Mouse (Mus musculus) B cell, adult 2 months (primary cell): ENCODE data around the gene Pard3.

ENCODE experiments used
- DNase-seq, 2 experiments: peaks; one replicate each; pipeline ENCODE4 v3.0.0; 2022

Gene Pard3

DNA sequence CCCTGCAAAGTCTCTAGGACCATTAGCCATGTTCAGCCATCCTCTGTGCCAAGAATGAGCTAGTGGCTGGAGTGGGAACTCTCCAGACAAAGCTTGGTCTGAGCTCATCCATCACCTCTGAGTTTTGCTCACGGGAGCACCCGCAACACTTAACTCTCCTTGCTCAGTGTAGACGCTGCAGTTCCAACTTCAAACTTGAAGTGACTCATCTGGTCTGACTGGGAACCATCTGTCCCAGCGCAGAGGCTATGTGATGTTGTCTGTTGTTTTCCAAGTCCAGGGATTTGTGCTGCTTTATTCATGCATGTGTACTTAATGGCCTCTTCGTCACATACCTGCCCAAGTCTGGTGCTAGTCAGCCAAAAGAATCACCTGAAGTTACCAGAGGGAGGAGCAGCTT is 505.5 kb downstream of the Pard3 start:
- DNase-seq: no peak

DNA sequence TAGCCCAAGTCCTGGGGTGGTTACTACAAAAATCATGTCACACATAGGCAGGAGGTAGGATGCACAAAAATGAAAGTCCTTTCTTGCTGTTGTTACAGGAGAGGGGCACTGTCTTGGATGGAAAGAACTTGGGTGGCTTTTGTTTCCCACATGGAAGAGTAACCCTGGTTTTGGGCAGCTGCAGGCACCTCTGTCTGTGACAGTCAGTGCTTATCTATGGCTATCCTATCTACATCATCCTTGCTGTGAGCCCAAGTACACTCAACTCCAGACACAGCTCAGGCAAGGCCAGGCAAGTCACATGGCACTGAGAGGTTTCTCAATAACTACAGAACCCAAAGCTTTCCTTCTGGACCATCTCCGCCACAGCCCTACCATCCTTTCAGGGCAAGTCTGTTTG is 506.8 kb downstream of the Pard3 start:
- DNase-seq: no peak

DNA sequence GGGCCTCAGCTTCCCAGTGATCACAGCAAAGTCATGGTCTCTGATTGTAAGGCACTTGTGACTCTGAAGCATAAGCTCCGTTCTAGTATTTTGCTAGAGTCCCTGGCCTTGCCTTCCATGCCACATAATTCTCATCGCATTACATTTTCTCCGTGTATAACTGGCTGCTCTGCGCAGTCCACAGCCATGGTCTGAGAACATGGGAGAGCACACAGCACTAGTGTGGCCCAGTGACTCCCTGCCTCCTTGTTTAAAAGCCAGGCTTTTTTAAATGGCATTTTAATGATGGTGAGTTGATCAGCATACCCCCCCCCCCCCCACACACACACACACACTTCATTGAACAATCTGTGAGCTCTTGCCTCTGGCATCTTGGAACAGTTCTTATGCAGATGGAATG is 508.8 kb downstream of the Pard3 start:
- DNase-seq: no peak

DNA sequence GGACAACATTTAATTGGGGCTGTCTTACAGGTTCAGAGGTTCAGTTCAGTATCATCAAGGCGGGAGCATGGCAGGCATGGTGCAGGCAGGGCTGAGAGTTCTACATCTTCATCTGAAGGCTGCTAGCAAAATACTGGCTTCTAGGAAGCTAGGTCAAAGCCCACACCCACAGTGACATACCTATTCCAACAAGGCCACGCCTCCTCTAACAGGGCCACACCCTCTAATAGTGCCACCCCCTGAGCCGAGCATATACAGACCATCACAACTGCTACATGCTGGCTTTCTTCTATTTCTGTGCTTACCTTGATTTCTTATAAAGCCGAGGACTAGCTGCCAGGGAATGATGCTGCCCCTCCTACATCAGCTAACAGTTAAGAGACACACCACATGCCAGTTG is 513.0 kb downstream of the Pard3 start:
- no peak for DNase-seq

DNA sequence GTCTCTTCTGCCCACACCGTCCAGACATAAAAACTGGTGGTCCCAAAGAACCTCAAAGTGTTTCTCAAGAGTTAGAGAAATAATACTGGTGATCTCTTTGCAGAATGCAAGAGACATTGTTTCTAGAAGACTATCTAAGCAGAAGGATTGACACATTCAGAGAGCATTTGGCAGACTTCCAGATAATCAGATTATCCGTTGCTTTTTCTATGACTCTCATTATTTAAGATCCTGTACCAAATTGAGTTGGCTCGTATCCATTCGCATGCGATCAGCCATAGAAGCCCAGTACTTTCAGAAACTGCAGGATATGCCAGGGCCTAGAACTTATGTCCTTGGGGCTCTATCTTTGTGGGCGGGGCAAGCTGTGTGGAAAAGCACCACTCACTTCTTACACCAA is 514.0 kb downstream of the Pard3 start:
- DNase-seq: no peak

DNA sequence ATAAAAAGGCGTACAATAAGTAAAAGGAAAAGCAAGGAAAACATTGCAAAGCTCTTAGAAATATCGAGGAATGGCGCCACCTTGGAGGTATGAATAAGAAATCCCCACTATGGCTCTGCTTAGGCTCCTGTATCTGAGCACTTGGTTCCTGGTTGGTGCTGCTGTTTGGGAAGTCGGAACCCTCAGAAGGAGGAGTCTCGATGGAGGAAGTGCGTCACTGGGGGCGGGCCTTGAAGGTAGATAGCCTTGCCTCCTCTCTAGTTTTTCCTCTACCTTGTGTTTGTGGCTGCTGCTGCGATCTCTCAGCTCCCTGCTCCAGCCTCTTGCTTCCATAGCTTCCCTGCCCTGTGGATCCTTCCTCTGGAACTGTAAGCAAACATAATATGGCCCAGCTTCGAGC is 515.7 kb downstream of the Pard3 start:
- DNase-seq: no peak

DNA sequence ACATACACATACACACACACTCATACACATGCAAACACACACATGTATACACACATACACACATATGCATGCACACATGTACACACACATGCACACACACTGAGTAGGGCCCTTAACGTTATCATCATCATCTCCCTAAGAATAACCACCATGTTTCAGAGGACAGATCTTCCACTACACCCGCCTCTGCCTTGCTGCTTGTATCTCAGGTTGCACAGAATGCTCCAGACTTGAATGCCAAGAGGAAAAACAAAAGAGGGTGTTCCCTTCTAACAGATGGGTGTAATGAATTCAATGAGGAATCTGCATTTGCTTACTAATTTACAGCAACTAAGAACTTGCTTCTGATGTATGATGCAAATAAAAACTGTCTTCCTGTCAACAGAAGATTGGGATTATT is 519.7 kb downstream of the Pard3 start:
- DNase-seq: no peak

DNA sequence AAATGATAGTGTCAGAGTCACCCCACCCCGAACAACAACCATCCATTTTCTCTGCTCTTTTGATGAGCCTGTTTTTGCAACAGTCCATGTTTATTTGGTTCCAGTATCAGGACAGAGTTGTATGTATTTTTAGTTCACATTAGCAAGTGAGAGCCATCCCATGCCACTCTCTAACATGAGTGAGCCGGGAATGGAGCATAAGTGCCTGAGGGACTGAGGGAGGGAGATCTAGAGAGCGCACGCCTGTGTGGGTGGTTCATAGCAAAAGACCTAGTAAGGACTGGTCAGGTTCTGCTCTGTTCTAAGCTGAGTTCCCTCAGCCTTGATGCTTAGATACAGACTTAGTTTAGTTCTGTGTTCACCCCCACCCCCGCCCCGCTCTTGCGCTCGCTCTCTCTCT is 521.9 kb downstream of the Pard3 start:
- DNase-seq: no peak

DNA sequence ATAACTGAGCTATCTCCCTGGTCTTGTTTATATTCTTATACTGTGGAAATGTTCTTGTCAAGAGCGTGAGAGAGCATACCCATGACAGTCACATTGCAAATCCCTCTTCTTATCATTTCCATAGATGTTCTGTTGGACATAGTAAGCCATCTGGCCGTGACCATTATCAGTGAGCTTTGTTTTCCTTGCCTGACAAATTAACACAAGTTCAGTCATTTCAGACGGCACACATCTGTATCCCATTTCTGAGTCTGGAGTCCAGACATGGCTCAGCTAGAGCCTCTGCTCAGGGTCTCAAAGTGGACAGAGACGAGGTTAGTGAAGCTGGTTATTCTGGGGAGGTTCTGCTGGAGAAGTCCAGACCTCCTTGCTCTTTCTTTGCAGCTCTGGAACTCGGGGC is 523.0 kb downstream of the Pard3 start:
- no peak for DNase-seq

DNA sequence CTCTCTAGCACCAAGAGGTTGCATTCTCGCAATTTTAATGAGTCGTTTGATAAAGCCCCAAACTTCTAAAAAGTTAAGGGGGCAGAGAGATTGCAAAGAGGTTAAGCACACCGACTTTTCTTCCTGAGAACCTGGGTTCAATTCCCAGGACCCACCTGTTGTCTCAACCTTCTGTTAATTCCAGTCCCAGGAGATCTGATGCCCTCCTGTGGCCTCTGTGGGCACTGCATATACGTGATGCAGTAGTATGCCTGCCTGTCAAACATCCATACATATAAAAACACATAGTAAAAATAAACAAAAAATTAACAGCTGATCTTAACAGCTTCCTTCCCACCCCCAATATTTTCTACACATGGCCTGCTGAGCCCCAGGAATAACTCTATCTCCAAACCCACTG is 524.6 kb downstream of the Pard3 start:
- DNase-seq: peak; percentile 40 to 59

DNA sequence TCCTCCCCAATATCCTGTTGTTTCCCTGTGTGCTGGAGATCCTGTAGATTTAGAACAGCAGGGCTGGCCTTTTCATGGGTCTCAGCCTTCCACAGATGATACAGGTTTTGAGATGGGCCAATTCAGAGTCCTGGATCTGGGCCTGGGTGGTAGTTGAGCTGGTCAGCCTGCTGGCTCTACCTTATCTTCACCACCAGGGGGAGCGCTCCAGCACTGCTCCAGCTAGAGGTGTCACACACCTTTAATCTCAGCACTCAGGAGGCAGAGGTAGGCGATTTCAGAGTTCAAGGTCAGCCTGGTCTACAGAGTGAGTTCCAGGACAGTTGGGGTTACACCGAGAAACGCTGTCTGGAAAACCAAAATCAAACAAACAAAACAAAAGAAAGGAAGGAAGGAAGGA is 525.6 kb downstream of the Pard3 start:
- peak; percentile 70 to 72 for DNase-seq

DNA sequence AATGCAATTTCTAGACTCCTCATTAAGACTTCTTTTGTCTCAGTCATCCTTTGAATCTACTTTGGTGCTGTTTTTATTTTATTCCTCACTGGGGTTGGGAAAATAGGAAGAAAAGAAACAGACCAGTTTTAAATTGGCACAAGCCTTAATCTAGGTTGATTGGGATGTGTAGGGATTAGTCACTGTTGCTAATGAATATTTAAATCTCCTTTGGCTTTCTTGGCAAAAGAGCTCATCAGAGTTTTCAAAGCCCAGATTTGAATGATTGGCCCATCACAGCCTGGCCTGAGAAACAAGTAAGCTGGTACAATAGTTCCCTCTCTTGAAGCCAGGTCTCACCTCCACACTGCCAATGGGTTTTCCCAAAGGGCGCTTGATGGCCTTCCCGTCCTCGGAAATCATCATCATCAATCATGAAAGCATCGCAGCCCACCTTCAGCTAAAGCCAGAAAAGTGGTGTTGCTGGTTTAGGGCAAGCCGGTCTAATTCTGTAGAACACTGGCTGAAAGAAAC is 527.0 kb downstream of the Pard3 start:
- no peak for DNase-seq

DNA sequence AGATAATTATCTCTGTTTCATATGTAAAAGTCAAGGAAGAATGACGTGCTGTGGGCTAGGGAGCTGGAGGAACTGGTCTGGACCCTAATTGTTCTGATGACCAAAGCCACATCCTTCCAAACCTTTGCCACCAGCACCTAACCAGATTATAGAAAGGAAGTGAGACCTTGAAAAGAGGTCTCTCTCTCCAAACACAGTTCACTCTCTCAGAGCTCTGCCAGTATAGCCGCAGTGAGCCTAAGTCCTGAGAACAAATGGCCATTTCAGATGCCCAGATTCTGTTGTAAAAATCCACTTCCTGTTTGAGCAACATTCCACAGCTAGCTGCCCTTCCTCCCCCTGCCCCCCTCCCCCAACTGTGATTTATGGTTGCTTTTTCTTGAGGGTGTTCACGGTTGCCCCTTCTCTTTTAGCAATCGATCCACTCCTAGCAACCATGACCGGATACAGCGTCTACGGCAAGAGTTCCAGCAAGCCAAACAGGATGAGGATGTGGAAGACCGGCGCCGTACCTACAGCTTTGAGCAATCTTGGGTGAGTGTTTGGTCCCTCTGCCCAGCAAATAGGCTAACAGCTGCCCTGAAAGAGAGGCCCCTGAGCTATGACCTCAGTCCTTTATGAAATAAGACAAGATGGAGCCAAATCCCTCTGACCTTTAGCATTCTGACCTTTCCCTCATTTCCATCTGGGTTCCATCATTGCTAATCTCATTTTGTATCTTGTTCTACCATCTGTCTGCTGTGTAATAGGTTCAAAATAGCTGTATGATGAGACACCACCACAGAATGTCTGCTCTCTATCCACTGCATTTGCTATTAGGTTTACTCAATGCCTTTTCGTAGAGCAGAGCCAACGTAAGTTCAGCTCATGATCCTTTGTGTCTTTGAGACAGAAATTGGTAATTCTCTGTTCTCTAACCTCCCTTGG is 529.2 kb downstream of the Pard3 start:
- DNase-seq: no peak

DNA sequence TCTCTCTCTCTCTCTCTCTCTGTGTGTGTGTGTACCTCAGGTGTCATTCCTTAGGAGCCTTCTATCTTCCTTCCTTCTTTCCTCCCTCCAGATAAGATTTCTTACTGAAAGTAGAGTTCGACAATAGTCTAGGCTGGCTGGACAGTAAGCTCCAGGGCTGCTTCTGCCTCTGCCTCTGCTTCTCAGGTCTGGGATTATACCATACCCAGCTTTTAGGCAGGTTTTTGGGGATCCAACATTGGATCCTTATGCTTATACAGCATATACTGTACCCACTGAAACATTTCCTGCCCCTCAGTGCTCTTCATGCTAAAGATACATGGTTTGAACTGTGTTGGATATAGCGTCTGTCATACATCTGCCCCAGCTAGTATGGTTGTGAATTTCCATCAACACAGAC is 536.9 kb downstream of the Pard3 start:
- DNase-seq: no peak

DNA sequence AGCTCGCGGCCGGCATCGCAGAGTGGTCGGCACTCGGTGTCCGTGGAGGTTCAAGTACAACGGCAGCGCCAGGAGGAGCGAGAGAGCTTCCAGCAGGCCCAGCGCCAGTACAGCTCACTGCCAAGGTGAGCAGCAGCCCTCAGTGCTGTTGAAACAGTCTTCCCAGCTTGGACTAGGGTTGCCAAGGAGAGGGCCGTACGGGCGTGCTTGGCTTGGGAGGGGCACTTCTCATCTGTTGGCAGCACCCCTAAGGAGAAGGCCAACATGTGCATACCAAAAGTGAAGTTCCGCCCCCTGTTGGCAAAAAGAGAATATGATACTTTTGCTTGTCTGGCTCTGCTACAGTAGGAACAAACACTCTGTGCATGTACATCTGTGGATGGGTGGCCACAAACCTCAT is 539.4 kb downstream of the Pard3 start:
- DNase-seq: no peak

DNA sequence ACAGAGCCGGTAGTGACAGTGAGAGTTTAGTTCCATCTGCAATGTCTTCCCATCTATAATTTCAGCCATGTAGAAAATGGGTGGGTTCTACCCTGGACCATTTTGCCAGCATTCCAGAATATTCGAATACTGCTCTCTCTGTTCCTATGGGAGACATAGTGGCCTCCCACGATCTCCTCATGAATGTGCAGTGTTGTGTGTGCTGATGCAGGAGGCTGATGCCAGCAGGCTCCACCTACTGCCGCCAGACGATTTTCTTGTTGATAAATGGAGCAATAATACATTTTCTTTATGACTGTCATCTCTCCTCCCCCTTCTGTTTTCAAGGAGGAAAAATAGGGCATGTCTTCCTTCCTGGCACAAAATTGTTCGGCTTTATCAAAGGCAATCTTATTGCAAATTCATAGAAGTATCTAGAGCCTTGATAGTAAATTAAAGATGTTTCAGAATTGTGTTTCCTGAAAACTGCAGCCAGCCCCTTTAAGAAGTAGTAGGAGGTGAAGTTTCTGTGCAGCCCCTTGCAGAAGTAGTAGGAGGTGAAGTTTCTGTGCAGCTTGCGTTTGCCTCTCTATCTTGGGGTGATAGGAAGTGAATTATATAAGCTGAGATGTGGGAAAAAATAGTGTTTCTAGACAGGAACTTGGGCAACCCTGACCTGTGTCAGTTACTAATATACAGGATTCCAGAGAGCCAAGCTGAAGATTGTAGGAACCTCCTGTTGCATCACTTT is 545.0 kb downstream of the Pard3 start:
- no peak for DNase-seq

DNA sequence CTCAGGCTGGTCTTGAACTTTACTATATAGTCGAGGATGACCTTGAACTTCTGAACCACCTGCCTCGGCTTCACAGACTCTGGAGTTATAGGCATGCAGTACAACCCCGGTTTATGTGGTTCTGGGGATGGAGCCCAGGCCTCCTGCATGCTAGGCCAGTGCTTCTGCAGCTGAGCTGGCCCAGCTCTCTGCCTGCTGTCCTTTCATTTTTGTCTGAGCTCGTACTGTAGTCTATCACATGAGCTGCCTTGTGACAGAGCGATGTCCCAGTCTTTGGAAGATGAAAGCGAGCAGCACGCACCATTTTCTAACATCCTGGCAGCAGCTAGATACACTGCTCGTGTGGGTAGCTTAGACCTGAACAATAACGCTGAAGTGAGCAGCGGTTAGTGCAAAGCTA is 545.6 kb downstream of the Pard3 start:
- no peak for DNase-seq

DNA sequence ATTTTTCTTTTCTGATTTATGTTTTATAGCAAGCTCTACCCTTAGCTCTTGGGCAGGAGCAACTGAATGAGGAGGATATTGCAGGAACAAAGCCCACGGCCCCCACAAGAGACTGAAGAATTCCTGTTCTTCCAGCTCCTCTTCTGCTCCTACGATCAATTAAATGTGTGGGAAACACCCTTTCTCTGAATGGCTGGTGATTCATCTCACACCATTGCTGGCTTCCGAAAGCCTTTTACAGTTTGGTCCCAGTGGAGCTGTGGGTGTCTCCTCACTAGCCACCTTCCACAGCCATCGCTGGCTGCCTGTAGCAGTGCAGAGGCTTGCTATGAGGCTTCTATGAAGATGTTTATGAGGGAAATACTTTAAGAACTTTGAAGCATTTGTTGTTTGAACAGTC is 550.5 kb downstream of the Pard3 start:
- DNase-seq: no peak

DNA sequence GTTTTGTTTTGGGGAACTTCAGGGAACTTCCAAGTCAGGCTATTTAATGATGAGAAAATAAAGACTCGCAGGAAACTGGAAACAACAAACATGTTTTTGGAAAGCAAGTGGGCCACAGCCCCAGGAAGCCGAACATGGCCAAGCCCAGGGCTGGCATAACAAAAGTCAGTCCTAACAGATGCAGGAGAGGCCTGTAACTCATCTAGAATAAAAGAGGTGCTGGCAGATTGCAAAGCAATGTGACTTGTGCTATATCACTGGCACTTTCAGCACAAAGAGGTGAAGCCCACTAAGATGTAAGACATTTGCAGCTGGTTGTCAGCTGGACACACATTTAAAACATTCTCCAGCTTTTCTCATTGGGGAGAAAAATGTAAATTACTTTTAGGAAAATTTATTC is 553.0 kb downstream of the Pard3 start:
- no peak for DNase-seq

DNA sequence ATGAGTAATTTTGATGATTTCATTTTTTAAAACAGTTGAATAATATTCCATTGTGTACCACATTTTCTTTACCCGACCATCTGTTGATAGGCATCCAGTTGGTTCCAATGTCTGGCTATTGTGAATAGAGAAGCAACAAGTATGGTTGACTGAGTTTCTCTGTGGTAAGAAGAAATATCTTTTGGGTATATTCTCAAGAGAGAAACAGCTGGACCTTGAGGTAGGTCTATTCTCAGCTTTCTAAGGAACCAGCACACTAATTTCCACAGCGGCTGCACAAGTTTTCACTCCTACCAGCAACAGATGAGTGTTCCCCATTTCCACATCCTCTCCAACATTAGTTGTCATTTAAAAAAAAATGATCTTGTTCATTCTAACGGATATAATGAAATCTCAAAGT is 558.4 kb downstream of the Pard3 start:
- DNase-seq: no peak

DNA sequence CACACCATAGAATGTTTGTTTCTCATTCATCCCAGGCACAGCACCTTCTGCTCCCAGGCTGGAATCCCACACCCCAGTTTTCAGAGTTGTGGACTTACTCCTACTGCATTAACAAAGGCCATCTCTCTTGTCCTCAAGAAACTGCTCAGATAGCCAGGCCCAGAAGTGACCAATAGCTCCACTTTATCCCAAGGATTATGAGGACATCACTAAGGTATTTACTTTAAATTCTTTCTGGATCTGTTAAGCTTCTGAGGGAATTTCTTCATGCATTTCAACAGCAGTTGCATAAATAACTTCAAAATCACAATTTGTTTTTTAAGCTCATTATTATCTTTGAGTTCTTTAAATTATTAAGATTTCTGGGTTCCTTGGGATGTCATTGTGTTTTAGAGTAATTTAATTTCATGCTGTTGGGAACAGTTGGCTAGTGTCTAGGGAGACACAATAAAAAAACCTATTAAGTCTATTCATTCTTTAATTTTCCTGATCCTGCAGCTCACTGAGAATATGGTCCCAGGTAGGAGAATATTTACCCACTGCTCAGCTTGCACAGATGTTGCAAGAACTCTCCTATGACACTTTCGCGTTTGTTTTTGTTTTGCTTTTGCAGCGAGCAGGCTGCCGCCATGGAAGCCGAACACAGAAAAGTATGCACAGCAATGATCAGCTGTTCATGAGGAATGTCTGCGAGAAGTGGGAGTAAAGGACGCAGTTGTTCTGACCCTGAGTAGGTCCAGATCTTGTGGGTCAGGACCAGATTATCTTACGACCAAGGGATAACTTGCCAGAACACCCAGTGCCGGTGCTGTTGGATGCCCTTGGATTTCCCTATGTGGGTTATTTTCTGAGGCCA is 574.8 kb downstream of the Pard3 start:
- DNase-seq: no peak

DNA sequence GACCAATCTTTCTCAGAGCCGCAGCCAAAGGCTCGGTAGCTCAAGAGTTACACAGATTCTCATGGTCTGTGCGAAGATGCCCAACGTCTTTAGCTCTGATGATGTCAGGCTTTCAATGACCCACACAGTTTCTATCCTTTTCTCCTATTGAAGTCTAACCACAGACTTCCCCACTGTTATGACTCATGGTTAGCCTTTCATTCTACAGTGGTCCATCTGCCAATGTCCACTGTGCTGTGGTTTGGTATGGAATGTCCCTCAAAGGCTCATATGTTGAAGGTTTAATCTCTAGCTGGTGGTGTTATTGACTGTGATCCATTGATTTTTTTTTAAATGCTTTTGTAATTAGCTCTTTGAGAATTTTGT is 575.4 kb downstream of the Pard3 start:
- DNase-seq: no peak

DNA sequence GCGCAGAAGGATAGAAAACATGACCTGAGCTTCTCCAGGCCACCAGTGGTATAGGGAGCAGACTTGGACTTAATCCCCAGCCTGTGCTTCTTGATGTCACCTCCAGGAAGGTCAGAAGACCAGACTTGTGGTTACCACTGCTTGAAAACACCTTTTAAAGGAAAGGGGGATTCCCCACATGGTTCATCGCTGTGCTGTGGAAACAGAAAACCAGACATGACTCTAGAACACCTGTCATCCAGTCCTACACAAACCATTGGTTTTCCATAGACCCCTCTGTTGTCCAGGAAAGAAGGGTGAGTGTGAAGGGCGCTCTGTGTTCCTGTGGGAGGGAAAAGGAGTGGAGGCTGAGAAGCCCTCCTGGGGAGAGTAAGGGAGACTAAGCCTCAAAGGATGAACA is 591.9 kb downstream of the Pard3 start:
- DNase-seq: no peak
